Mouse (Mus musculus): ENCODE measurements around the gene Dclk1.

GRCm38 (mm10) chr3:55567476-55567875 lies 325.3 kb downstream of the Dclk1 start:
- TF ChIP-seq CTCF (IDR thresholded peaks at IDR 0.05; ENCODE audit: low read depth) (no peak), EP300 (optimal IDR thresholded peaks at IDR 0.05) (no peak)
